Mouse (Mus musculus) cerebellum, adult 2 months (tissue): ENCODE measurements around the gene Mlip.

Experiments used
- CTCF ChIP-seq: fragments of 200-500 bp; IDR thresholded peaks from 2 replicates; pipeline ENCODE4 v1.5.1; 2011; ENCODE audit warnings: low read depth, mild to moderate bottlenecking, control low read depth, low read length, moderate library complexity, borderline replicate concordance; ENCODE audit not compliant: insufficient read depth
- POLR2A ChIP-seq: fragments of 200-500 bp; IDR thresholded peaks from 2 replicates; pipeline ENCODE4 v1.6.1; 2011; ENCODE audit warnings: low read length, control low read depth, borderline replicate concordance; ENCODE audit not compliant: insufficient read depth

GRCm38 (mm10) chr9:77252134-77252533 lies 100.6 kb downstream of the Mlip start:
- no peak for TF ChIP-seq CTCF
- no peak for TF ChIP-seq POLR2A
